Mouse (Mus musculus) midbrain, embryonic 16.5 days (tissue): ENCODE data around the gene A930033H14Rik. TPM values are rescaled to one million over a fixed set of nuclear protein-coding genes. Genes with fewer than 3 reads are reported as not detected.

ENCODE experiments used
- ATAC-seq: fragments of 200-750 bp; cut with Nextera tagmentation; 2 replicates; pipeline ENCODE4 v1.8.0; 2017; ENCODE audit warnings: moderate TSS enrichment
- H3K27ac ChIP-seq: fragments of 300-500 bp; sonication (generic); 2 replicates; pipeline ENCODE4 v1.5.1; 2014; ENCODE audit warnings: mild to moderate bottlenecking, low read length, mixed read lengths
- H3K27me3 ChIP-seq: fragments of 300-500 bp; sonication (generic); 2 replicates; pipeline ENCODE4 v1.6.1; 2014; ENCODE audit warnings: low read depth, low read length, mixed read lengths; ENCODE audit not compliant: control insufficient read depth, insufficient read depth
- H3K36me3 ChIP-seq: fragments of 300-500 bp; sonication (generic); 2 replicates; pipeline ENCODE4 v1.6.1; 2014; ENCODE audit warnings: mild to moderate bottlenecking, low read length, moderate library complexity, mixed read lengths; ENCODE audit not compliant: control insufficient read depth, insufficient read depth
- H3K4me1 ChIP-seq: fragments of 300-500 bp; sonication (generic); 2 replicates; pipeline ENCODE4 v1.6.1; 2014; ENCODE audit warnings: mild to moderate bottlenecking, low read length, mixed read lengths; ENCODE audit not compliant: control insufficient read depth, insufficient read depth
- H3K4me2 ChIP-seq: fragments of 300-500 bp; sonication (generic); 2 replicates; pipeline ENCODE4 v1.6.1; 2014; ENCODE audit warnings: mild to moderate bottlenecking, low read length, mixed read lengths
- H3K4me3 ChIP-seq: fragments of 300-500 bp; sonication (generic); 2 replicates; pipeline ENCODE4 v1.5.1; 2014; ENCODE audit warnings: low read depth, mild to moderate bottlenecking, low read length, moderate library complexity, mixed read lengths
- H3K9ac ChIP-seq: fragments of 300-500 bp; sonication (generic); 2 replicates; pipeline ENCODE4 v1.6.1; 2014; ENCODE audit warnings: low read depth, low read length, mixed read lengths
- H3K9me3 ChIP-seq: fragments of 300-500 bp; sonication (generic); replicated peaks from 2 replicates; pipeline ENCODE4 v1.6.1; 2014; ENCODE audit warnings: mild to moderate bottlenecking, low read length, mixed read lengths; ENCODE audit not compliant: control insufficient read depth, poor library complexity, severe bottlenecking
- WGBS: fragments of 180-500 bp; shearing (Covaris S2); extraction: QIAGEN DNeasy Blood & Tissue Kit; methylation state at CpG from one replicate; pipeline ENCODE4 v1.1.7; 2014; 5-methylcytosine and 5-hydroxymethylcytosine counted together
- polyA plus RNA-seq: library from polyadenylated mRNA; unstranded; fragments of >200 nt; fragmentation: Nextera tagmentation; extraction: Ambion mirVana; gene quantifications from 2 replicates; pipeline ENCODE4 v1.2.1, GENCODE M21; 2015

Gene A930033H14Rik
- polyA plus RNA-seq, 1 experiment from 2014 or later = 1.5 TPM

GRCm38 (mm10) chr10:69176116-69176515 lies 36.8 kb downstream of the A930033H14Rik start:
- Histone ChIP-seq H3K36me3 (no peaks in the 10 kb centered on the region), H3K9me3 (no peaks in the 10 kb centered on the region), H3K9ac (no peak overlapping the region), H3K27me3 (no peaks in the 10 kb centered on the region), H3K4me2 (no peak overlapping the region), H3K4me3 (no peak overlapping the region), H3K4me1 (no peaks in the 10 kb centered on the region), H3K27ac (no peak overlapping the region)
- WGBS = 75% methylated on average over 3 of the region's 3 CpGs
- ATAC-seq = no peak

GRCm38 (mm10) chr10:69172412-69172811 lies 40.5 kb downstream of the A930033H14Rik start:
- WGBS = 74% methylated on average over 3 of the region's 3 CpGs
- Histone ChIP-seq H3K27ac (no peak overlapping the region), H3K9me3 (no peaks in the 10 kb centered on the region), H3K27me3 (no peaks in the 10 kb centered on the region), H3K4me2 (no peak overlapping the region), H3K36me3 (no peaks in the 10 kb centered on the region), H3K9ac (no peak overlapping the region), H3K4me3 (no peak overlapping the region), H3K4me1 (no peaks in the 10 kb centered on the region)
- ATAC-seq = no peak

GRCm38 (mm10) chr10:69166514-69166913 lies 46.4 kb downstream of the A930033H14Rik start:
- Histone ChIP-seq H3K9me3 (peaks cover 4% of the 10 kb centered on the region; the same call in 1 of the 2 replicates), H3K36me3 (no peaks in the 10 kb centered on the region), H3K4me1 (no peaks in the 10 kb centered on the region), H3K9ac (no peak overlapping the region), H3K27ac (no peak overlapping the region), H3K4me3 (no peak overlapping the region), H3K4me2 (no peak overlapping the region), H3K27me3 (no peaks in the 10 kb centered on the region)
- WGBS = 85% methylated on average over 12 of the region's 12 CpGs
- ATAC-seq = no peak

GRCm38 (mm10) chr10:69165847-69166246 lies 47.1 kb downstream of the A930033H14Rik start:
- H3K4me3 ChIP-seq = no peak overlapping the region
- 91% methylated on average over 3 of the region's 3 CpGs for WGBS
- peaks cover 4% of the 10 kb centered on the region; the same call in 1 of the 2 replicates for H3K9me3 ChIP-seq
- H3K27ac ChIP-seq = no peak overlapping the region
- H3K4me1 ChIP-seq = no peaks in the 10 kb centered on the region
- no peak for ATAC-seq
- H3K36me3 ChIP-seq = no peaks in the 10 kb centered on the region
- H3K9ac ChIP-seq = no peak overlapping the region
- no peaks in the 10 kb centered on the region for H3K27me3 ChIP-seq
- no peak overlapping the region for H3K4me2 ChIP-seq

- H3K4me1 ChIP-seq = no peaks in the 10 kb centered on the region
- WGBS = 63% methylated on average over 7 of the region's 7 CpGs
- ATAC-seq = no peak
Measured at GRCm38 (mm10) chr10:69165125-69165524, 47.8 kb downstream of the A930033H14Rik start.

GRCm38 (mm10) chr10:69163216-69163615 lies 49.7 kb downstream of the A930033H14Rik start:
- H3K36me3 ChIP-seq = no peaks in the 10 kb centered on the region
- H3K27ac ChIP-seq = no peak overlapping the region
- no peaks in the 10 kb centered on the region for H3K4me1 ChIP-seq
- H3K9me3 ChIP-seq = peaks cover 4% of the 10 kb centered on the region; the same call in 1 of the 2 replicates
- 90% methylated on average over 5 of the region's 5 CpGs for WGBS
- H3K4me2 ChIP-seq = no peak overlapping the region
- no peaks in the 10 kb centered on the region for H3K27me3 ChIP-seq
- ATAC-seq = no peak
- no peak overlapping the region for H3K9ac ChIP-seq
- H3K4me3 ChIP-seq = no peak overlapping the region

More at GRCm38 (mm10) chr10:69165125-69165524, 47.8 kb downstream of the A930033H14Rik start:
- no peak overlapping the region for H3K4me3 ChIP-seq
- no peaks in the 10 kb centered on the region for H3K27me3 ChIP-seq
- peaks cover 4% of the 10 kb centered on the region; the same call in 1 of the 2 replicates for H3K9me3 ChIP-seq
- no peak overlapping the region for H3K27ac ChIP-seq
- H3K36me3 ChIP-seq = no peaks in the 10 kb centered on the region
- H3K4me2 ChIP-seq = no peak overlapping the region
- H3K9ac ChIP-seq = no peak overlapping the region

GRCm38 (mm10) chr10:69162577-69162976 lies 50.3 kb downstream of the A930033H14Rik start:
- no peaks in the 10 kb centered on the region for H3K27me3 ChIP-seq
- H3K9ac ChIP-seq = no peak overlapping the region
- no peak overlapping the region for H3K27ac ChIP-seq
- H3K9me3 ChIP-seq = peaks cover 4% of the 10 kb centered on the region; the same call in 1 of the 2 replicates
- no peak overlapping the region for H3K4me2 ChIP-seq
- no peaks in the 10 kb centered on the region for H3K4me1 ChIP-seq
- WGBS = 88% methylated on average over 5 of the region's 5 CpGs
- H3K4me3 ChIP-seq = no peak overlapping the region
- no peak for ATAC-seq
- no peaks in the 10 kb centered on the region for H3K36me3 ChIP-seq

GRCm38 (mm10) chr10:69161503-69161902 lies 51.4 kb downstream of the A930033H14Rik start:
- H3K4me1 ChIP-seq = peaks cover 2% of the 10 kb centered on the region; the same call in 1 of the 2 replicates
- peaks cover 4% of the 10 kb centered on the region; the same call in 1 of the 2 replicates for H3K9me3 ChIP-seq
- no peak overlapping the region for H3K27ac ChIP-seq
- WGBS = 80% methylated on average over 3 of the region's 3 CpGs
- ATAC-seq = no peak
- no peak overlapping the region for H3K9ac ChIP-seq
- H3K36me3 ChIP-seq = no peaks in the 10 kb centered on the region
- no peaks in the 10 kb centered on the region for H3K27me3 ChIP-seq
- no peak overlapping the region for H3K4me2 ChIP-seq
- H3K4me3 ChIP-seq = no peak overlapping the region

- no peak overlapping the region for H3K4me3 ChIP-seq
- no peaks in the 10 kb centered on the region for H3K27me3 ChIP-seq
- no peak for ATAC-seq
- WGBS = 91% methylated on average over 2 of the region's 2 CpGs
- peaks cover 4% of the 10 kb centered on the region; the same call in 1 of the 2 replicates for H3K9me3 ChIP-seq
- no peak overlapping the region for H3K4me2 ChIP-seq
- peaks cover 3% of the 10 kb centered on the region; the same call in 1 of the 2 replicates for H3K4me1 ChIP-seq
- no peak overlapping the region for H3K9ac ChIP-seq
- H3K27ac ChIP-seq = no peak overlapping the region
- H3K36me3 ChIP-seq = no peaks in the 10 kb centered on the region
Measured at GRCm38 (mm10) chr10:69160877-69161276, 52.0 kb downstream of the A930033H14Rik start.
